Comparison of ENCODE assay signal across 9 mouse cellular contexts in the genomic region with DNA sequence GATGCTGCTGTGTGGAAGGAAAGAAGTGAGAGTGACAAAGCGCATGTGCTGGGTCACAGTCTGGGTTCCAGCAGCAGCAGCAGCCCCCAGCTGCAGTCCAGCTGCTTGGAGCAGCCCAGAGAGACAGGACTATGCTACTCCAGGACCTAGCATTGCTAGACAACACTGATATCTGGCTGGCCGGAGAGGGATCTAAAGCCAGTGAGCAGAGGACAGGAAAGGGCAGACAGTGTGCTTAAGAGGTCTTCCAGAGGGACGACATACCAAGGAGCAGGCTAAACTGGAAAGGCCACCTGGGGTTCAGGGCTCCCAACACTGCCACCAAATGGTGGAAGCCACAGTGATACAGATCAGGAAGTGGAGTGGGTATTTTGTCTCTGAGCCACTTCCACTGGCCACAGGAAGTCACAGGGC.
DNase-seq lines count a peak whose midpoint lies in the region; ATAC-seq and TF ChIP-seq lines count a peak whose summit lies in the region.
"Had no signal": no experiment of that assay in that cellular context is flagged by ENCODE, and none has a peak within 500 bp of the region (broad histone marks: within the 10 kb centered on the region; RNA-seq: fewer than 3 reads in every experiment).

No protein-coding gene starts in this region.

- ATAC-seq in CD4-positive, CD25-positive, alpha-beta regulatory T cell, adult 4 months: no peak
- ATAC-seq in kidney, embryonic 16.5 days (ENCODE audit: low FRiP score, low TSS enrichment): peak; percentile 40; the same call in 1 of the 2 replicates
- no peak for ATAC-seq in midbrain, postnatal 0 days (ENCODE audit: low FRiP score)
- no peak for ATAC-seq in megakaryocyte-erythroid progenitor cell, adult 5-6 weeks (replicated peaks; ENCODE audit: low FRiP score, low TSS enrichment, poor library complexity, severe bottlenecking)

- H3K9ac ChIP-seq in CH12.LX (ENCODE audit: insufficient read depth, low read depth): no peak overlapping the region
- H3K9ac ChIP-seq in kidney, embryonic 16.5 days (replicated peaks; ENCODE audit: low read length): peak overlapping the region; percentile 9
- no peak overlapping the region for H3K9ac ChIP-seq in midbrain, postnatal 0 days (replicated peaks; ENCODE audit: low read length, poor library complexity, severe bottlenecking)
- H3K9ac ChIP-seq: embryonic facial prominence, embryonic 12.5 days had no signal

- no peaks in the 10 kb centered on the region for H3K36me3 ChIP-seq in CH12.LX (replicated peaks in 1 of 2; ENCODE audit: control insufficient read depth in 1 of 2, insufficient read depth in 1 of 2, low read length in 1 of 2)
- no peaks in the 10 kb centered on the region for H3K36me3 ChIP-seq in kidney, embryonic 16.5 days (ENCODE audit: insufficient read depth, low read length)
- no peaks in the 10 kb centered on the region for H3K36me3 ChIP-seq in midbrain, postnatal 0 days (ENCODE audit: insufficient read depth, low read length)
- H3K36me3 ChIP-seq: embryonic facial prominence, embryonic 12.5 days had no signal

- WGBS in kidney, embryonic 16.5 days: 21% methylated on average over 3 of the region's 3 CpGs
- 43% methylated on average over 3 of the region's 3 CpGs for WGBS in midbrain, postnatal 0 days

- no peaks in the 10 kb centered on the region for H3K27me3 ChIP-seq in CH12.LX (replicated peaks)
- H3K27me3 ChIP-seq in kidney, embryonic 16.5 days (ENCODE audit: insufficient read depth, low read length): no peaks in the 10 kb centered on the region
- H3K27me3 ChIP-seq in midbrain, postnatal 0 days (ENCODE audit: insufficient read depth, low read length): no peaks in the 10 kb centered on the region
- H3K27me3 ChIP-seq: embryonic facial prominence, embryonic 12.5 days had no signal

- H3K27ac ChIP-seq in CH12.LX (ENCODE audit: insufficient read depth, low read depth): no peak overlapping the region
- H3K27ac ChIP-seq in kidney, embryonic 16.5 days (ENCODE audit: low read length): peak overlapping the region; percentile 50; the same call in 1 of the 2 replicates
- no peak overlapping the region for H3K27ac ChIP-seq in midbrain, postnatal 0 days (ENCODE audit: low read depth, low read length)
- H3K27ac ChIP-seq: embryonic facial prominence, embryonic 12.5 days had no signal

- in situ Hi-C loops in CH12.LX (cut with MboI; ENCODE audit: low pct_ligation_motif_present, low pct_unique_long_range_greater_than_20kb, low sequenced_read_pairs): loop anchor here (10.0 kb wide), 1 partner anchor 252 kb away; no protein-coding TSS in a partner anchor

- dilution Hi-C loops in CH12.LX (cut with MboI; ENCODE audit: extremely low pct_ligation_motif_present, extremely low pct_unique_long_range_greater_than_20kb, low sequenced_read_pairs): no loop called here

- no peak for TF ChIP-seq POLR2A in CH12.LX (IDR thresholded peaks at IDR 0.05; ENCODE audit: low read depth, low read length)

- peak in 1 of 2 experiments; percentile 56; a peak in 2 of 4 replicates for TF ChIP-seq CTCF in CH12.LX (conservative IDR thresholded peaks at IDR 0.05 in 1 of 2, IDR thresholded peaks at IDR 0.05 in 1 of 2; ENCODE audit: low read depth in 2 of 2, low read length in 2 of 2)
- TF ChIP-seq CTCF in midbrain, postnatal 0 days (IDR thresholded peaks at IDR 0.05): peak; percentile 51

- no peaks in the 10 kb centered on the region for H3K79me2 ChIP-seq in CH12.LX (replicated peaks; ENCODE audit: control insufficient read depth, extremely low read depth, insufficient read depth, poor library complexity, severe bottlenecking)

- H3K4me1 ChIP-seq in CH12.LX (ENCODE audit: control insufficient read depth in 1 of 2, insufficient read depth in 2 of 2): peaks cover 35 to 69% of the 10 kb centered on the region in 2 experiments
- peaks cover 39% of the 10 kb centered on the region for H3K4me1 ChIP-seq in kidney, embryonic 16.5 days (ENCODE audit: insufficient read depth, low read length)
- H3K4me1 ChIP-seq in midbrain, postnatal 0 days (ENCODE audit: insufficient read depth, low read length): no peaks in the 10 kb centered on the region

- no peak overlapping the region for H3K4me3 ChIP-seq in CH12.LX (replicated peaks in 1 of 3; ENCODE audit: low read depth in 2 of 3, low read length in 2 of 3, poor library complexity in 1 of 3)
- H3K4me3 ChIP-seq in kidney, embryonic 16.5 days (ENCODE audit: low read length): no peak overlapping the region
- H3K4me3 ChIP-seq in midbrain, postnatal 0 days (ENCODE audit: low read depth, low read length): no peak overlapping the region
- H3K4me3 ChIP-seq: embryonic facial prominence, embryonic 12.5 days had no signal

- H3K4me2 ChIP-seq in CH12.LX (ENCODE audit: insufficient read depth, low read depth, poor library complexity, severe bottlenecking): no peak overlapping the region
- no peak overlapping the region for H3K4me2 ChIP-seq in kidney, embryonic 16.5 days (replicated peaks; ENCODE audit: low read depth, low read length)
- H3K4me2 ChIP-seq in midbrain, postnatal 0 days (ENCODE audit: low read depth, low read length, poor library complexity, severe bottlenecking): no peak overlapping the region
- H3K4me2 ChIP-seq: embryonic facial prominence, embryonic 12.5 days had no signal

- H3K9me3 ChIP-seq in CH12.LX (replicated peaks; ENCODE audit: low read length): no peaks in the 10 kb centered on the region
- H3K9me3 ChIP-seq in kidney, embryonic 16.5 days (ENCODE audit: low read length): no peaks in the 10 kb centered on the region
- no peaks in the 10 kb centered on the region for H3K9me3 ChIP-seq in midbrain, postnatal 0 days (ENCODE audit: low read length)
- H3K9me3 ChIP-seq: embryonic facial prominence, embryonic 12.5 days had no signal

- peak; percentile 8 for DNase-seq in CD4-positive, CD25-positive, alpha-beta regulatory T cell, adult 2 months (ENCODE audit: low read depth, low spot score)
- DNase-seq in CH12.LX (ENCODE audit: extremely low read depth): no peak
- peak; percentile 62 to 82 for DNase-seq in heart, adult 9 months (ENCODE audit: low spot score in 2 of 2)
- DNase-seq in midbrain, postnatal 0 days (ENCODE audit: low spot score): peak; percentile 24
- DNase-seq in ovary, adult 18-20 months (ENCODE audit: low spot score): no peak

- no peak for TF ChIP-seq EP300 in CH12.LX (IDR thresholded peaks at IDR 0.05; ENCODE audit: low read length)

- peak; percentile 63 for TF ChIP-seq RAD21 in CH12.LX (IDR thresholded peaks at IDR 0.05; ENCODE audit: low read depth, low read length)

TF ChIP-seq in CH12.LX, 34 proteins besides CTCF, POLR2A, EP300 and RAD21:
- TF ChIP-seq ZKSCAN1 (IDR thresholded peaks at IDR 0.05; ENCODE audit: borderline replicate concordance, low read depth, low read length) (no peak), ELF1 (IDR thresholded peaks at IDR 0.05; ENCODE audit: low read depth, low read length) (peak; percentile 86), SIN3A (IDR thresholded peaks at IDR 0.05; ENCODE audit: low read length) (no peak), TCF12 (IDR thresholded peaks at IDR 0.05; ENCODE audit: low read depth, low read length) (peak; percentile 48; the same call in 1 of the 2 replicates), SMC3 (IDR thresholded peaks at IDR 0.05; ENCODE audit: low read depth, low read length) (peak; percentile 64)
TF ChIP-seq in CH12.LX: peak in this region for 3.

Comparison
In these comparisons a context has a peak if more than half of its experiments do, and no peak if none do; other contexts are left out.
1. DNase-seq: peak in CD4-positive, CD25-positive, alpha-beta regulatory T cell, adult 2 months (single experiment), heart, adult 9 months (2 of 2) and midbrain, postnatal 0 days (single experiment); none in CH12.LX (single experiment) and ovary, adult 18-20 months (single experiment).